Mouse (Mus musculus) megakaryocyte-erythroid progenitor cell, adult 5-6 weeks (primary cell): ENCODE data around the gene Baz2b. TPM values are rescaled to one million over a fixed set of nuclear protein-coding genes. Genes with fewer than 3 reads are reported as not detected.

ENCODE experiments used
- ATAC-seq: replicated peaks from 2 replicates; pipeline ENCODE4 v1.8.0; 2016; ENCODE audit warnings: mild to moderate bottlenecking, inconsistent platforms; ENCODE audit not compliant: severe bottlenecking, poor library complexity, low FRiP score, low TSS enrichment
- total RNA-seq, 2 experiments: library from RNA; stranded (forward) in 1 of 2; stranded (reverse) in 1 of 2; fragments of 200-1000, 215-1000 nt in 1 of 2; fragments of >200 nt in 1 of 2; fragmentation: Nextera tagmentation in 1 of 2; gene quantifications; 2 replicates each; pipeline ENCODE4 v1.2.3; 2014 to 2017

Baz2b gene
- total RNA-seq, 2 experiments from 2014 or later: 68.8 to 82.5 TPM

DNA sequence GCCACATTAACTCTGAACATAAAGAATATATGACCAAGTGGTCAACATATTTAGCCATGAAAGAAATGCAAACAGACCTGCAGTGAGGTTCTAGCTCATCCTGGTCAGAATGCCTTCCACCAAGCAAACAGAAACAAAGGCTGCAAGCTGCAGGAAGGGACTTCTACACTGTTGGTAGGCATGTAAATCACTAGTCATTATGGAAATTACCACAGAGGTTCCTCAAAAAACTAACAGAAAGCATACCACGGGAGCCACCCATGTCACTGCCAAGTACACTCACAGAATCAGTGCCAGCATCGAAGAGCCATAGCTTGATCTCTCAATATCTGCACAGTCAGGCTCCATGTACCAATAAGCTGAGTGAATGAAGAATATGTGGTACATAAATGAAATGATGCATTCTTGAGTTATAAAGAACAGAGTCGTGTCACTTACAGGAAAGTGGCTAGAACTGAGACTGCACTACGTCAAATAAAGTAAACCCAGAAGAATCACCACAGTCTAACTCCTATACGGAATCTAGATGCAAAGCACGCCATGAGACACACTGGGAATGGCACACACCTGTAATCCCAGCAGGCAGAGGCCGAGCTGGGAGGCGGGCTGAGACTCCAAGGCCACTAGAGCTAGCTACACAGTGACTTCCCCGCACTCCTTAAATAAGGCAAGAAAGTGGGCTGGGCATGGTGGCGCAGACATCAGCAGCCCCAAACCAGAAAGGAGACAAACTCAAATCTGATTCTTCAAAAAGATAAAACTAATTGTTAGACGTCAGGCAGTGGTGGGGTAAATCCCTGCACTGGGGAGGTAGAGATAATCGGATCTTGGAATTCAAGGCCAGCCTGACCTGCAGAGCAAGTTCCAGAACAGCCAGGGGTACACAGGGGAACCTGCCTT lies 95.7 kb downstream of the Baz2b start:
- ATAC-seq: 0 out of 2 replicates have a peak, but pooled peaks have one; percentile 19

DNA sequence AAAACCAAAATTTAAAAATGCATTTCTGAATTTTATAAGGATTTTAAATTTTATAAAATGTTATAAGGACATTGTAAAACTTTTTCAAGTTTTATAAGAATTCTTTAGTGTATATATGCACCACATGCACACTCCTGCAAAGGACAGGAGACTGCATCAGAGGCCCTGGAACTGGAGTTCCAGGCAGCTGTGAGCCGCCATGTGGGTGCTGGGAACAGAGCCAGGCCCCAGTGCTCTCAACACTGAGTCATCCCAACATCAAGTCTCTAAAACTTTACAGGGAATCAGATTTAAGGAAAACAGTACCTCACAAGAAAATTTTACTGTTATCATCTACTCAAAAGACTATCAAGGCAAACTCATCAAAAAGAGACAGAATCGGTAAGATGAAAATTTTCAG lies 97.5 kb downstream of the Baz2b start:
- no peak for ATAC-seq

DNA sequence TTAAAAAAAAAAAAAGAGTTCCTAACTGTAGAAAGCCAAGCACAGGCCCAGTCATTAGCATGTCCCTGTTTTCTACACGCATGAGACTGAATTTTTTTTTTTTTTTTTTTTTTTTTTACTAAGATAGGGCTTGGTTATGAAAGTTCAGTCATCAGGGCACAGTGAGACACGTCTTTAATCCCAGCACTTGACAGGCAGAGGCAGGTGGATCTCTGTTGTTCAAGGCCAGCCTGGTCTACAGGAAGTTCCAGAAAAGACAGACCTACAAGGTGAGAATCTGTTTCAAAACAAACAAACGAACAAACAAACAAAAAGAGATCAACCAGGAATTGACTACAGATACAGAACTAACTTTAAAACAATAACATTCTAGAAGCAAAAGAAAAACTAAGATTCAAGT lies 100.6 kb downstream of the Baz2b start:
- ATAC-seq: no peak

DNA sequence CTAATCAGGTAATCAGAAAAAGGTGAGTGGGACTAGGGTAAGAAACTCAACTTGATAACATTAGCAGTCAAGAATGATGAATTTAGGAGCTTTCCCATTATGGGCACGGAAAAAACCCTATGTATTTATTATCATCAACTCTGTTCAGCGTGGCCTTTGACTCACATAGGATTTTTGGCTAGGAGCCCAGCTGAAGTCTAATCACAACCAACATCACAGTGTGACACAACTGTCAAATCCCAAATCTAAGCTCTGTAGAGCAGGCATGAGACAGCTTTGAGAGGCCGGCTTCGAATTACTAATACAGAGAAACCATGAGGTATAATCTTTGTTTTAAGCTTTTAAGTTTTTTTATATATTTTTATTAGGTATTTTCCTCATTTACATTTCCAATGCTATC lies 113.0 kb downstream of the Baz2b start:
- ATAC-seq: peak; percentile 71

DNA sequence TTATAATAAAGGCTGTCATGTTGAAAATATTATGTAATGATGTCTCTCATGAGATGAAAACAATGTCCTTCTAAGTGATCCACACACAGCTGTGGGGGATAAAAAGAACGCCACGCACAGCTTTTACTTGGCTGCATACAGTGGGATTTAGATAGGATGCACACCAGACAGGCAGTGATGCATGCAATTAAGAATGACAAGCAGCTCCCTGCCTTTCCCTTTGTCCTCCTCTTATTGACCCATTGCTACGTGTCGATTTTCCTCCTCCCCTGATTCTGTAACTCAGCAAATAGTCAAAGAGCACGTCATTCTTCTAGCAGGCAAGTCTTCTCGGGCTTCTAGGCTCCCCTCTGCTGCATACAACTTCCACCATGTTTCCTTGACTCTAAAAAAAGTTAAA lies 119.4 kb downstream of the Baz2b start:
- ATAC-seq: no peak

DNA sequence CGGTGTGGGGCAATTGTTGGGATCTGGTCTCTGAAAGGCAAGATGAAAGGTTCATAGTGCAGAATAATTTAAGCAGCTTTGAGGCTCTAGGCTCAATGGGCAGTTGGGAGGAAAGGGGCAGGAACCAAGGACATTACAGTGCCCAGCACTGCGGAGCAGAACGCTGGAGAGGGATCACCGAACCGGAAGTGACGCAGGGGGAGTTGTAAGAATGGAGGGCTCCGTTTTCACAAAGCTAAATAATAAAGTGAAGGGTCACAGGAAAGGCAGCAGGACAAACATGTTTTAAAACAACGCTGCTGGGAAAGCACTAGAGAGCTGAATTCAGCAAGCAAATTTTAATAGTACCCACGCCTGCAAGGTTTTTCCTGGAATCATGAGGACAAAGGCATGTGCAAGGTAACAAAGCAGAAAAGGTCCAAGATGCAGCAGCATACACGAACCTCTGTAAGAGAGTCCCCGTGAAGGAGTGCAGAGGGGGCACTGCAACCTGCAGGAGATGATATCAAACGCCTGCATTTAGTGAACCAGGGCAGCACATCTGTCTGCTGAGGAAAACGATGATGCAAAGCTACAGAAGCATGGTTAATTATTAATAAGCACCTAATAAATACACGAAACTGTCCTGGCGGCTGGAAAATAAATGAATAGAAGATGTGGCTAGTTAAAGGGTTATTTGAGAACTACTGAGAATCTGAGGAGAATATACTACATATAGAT lies 120.0 kb downstream of the Baz2b start:
- no peak for ATAC-seq

DNA sequence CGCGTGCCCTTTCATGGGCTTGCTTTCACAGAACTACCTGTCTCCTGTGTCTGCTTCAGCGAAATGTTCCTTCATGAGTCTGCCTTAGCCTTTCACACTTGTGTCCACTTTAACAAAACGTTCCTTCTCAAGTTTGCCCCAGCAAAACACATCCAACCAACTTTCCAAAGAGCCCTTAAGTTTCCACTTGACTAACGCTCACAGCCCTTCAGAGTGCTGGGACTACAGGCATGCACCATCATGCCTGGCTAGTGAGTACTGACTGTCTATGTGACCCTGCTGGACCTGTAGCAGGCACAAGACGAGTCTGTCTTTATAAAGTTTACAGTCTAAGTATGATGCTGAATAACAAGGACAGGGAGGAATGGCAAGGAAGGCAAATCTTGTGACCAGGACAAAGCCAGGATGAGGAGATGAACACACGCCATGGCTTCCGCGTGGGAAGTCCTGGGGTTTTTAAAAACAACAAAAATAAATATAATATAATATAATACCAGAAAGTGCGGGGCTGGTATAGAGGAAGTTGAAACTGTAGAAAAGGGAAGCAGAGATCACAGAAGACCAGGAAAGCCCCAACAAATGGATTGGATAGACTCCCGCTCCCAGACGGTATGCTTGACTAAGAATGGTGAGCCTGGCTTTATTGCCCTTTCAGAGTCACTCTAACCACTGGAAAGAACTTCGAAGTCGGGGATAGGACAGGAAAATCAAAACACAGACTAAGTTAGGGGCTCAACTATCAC lies 120.7 kb downstream of the Baz2b start:
- no peak for ATAC-seq

DNA sequence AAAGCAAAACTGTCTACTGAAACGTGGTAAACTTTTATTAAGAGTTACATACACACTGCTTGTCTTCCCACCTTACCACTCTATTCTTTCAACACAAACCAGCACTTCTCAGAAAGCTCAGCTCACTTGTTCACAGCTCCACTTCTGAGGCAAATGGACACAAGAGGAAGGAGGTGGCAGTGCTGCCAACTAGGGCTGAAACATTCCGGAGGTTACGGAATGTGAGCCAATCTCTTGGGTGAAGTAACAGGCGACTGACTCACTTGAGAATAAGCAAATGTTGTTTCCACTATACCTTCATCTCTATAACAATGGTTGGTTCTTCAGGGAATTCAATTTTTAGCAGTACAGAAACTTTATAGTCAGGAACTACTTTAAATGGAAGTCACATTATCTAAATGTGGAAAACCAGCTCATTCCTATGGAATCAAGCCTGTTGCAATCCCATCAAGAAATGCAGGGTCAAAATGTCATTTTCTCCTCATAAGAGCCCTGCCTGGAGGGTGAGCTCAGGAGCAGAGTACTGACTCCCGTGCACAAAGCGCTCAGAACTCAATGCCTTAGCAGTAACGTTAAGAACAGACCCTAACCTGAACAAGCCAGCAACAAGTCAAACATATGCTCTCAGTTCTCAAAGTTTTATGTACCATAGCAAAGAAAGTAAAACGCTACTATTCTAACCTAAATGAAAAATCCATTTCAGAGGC lies 123.3 kb downstream of the Baz2b start:
- no peak for ATAC-seq

DNA sequence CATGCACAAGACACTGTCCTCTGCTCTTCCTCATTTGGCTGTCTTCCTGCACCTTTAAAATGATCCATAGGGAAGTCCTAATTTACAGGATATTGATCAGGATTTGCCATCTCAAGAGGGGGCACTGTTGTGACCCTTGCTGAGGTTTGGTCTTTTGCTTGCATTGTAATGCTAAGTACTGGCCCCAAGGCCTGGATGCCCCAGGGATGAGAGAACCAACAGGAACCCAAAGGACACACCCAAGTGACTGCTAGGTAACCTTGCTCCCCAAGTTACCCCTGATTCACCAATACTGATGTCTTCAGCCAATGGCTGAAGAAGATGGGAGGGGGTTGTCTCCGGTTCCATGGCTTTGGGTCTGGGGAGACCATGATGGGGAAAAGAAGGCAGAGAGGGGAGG lies 124.8 kb downstream of the Baz2b start:
- no peak for ATAC-seq

DNA sequence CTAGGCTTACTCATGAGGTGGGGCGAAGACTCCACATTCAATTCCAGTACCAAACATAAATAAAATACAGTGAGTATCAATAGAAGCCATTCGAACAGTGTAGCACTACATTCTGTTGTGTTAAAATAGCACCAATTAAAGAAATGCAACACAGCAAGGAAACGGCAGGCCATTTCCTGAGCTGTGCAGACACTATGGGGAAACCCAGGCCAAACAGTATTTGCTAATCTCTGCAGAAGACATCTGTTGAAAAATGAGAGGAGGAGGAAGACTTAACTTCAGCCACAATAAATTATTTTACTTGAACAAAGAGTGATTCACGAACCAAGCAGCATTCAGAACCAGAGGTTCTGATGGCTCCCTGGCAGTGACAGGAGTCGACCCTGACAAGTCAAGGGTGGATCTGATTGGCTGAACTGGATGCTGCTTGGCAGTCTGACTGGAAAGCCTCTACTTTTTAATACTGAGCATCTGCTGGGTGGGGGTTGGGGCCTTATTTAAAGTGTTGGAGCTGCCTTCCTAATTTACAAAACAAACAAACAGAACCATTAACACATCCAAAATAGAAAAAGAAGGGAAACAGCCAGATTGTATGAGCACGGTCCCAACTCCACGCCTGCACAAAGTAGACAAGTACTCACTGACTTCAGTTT lies 126.5 kb downstream of the Baz2b start:
- ATAC-seq: no peak

DNA sequence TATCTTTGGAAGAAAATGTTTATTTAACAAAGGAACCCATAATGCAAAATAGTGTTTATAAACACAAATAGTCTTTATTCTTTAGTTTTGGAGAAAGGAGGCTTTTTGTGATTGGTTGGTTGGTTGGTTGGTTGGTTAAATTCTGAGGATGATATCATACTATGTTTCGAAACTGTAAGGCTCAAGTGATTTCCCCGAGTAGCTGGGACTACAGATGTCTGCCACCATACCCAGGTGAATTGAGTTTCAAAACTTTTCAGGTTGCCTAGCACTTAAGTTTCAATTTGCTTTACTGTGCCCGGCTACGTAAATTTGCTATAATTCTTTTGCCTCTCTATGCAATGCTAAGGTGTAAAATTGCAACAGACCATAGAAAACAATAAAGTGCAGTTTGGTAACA lies 127.4 kb downstream of the Baz2b start:
- ATAC-seq: no peak

DNA sequence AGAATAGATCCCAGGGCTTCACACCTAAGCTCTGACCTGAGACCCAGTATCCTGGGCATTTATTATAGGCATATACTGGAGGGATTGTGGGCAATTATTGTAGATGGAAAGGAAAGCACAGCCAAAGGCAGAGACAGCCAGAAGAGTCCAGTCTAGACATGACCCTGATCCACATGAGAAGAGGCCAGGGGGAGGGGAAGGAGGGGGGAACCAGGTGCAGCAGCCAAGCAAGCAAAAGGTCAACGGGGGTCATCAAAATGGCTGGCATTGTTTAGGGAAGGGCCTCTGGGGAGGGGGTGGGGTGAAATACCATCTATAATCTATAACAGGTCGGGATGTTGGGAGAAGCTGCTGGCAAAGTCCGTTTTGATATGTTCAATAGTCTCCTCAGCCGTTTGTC lies 128.8 kb downstream of the Baz2b start:
- ATAC-seq: no peak

DNA sequence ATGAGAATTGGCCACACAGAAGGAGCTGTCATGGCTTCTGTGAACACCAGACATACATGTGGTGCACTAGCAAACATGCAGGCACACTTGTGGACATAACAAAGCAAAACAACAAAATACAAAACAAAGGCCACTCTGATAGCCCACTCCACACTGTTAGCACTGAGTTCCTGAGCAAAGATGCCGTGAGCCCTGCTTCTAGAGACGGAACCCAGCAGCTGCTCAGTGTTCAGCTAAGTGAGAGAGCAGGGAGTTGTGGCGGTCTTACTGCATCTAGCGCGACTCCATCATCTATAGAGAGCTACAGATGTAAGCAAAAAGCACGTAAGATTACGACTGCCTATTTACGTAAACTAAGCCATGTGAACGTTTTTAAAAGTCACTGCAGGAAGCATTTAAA lies 132.0 kb downstream of the Baz2b start:
- no peak for ATAC-seq

DNA sequence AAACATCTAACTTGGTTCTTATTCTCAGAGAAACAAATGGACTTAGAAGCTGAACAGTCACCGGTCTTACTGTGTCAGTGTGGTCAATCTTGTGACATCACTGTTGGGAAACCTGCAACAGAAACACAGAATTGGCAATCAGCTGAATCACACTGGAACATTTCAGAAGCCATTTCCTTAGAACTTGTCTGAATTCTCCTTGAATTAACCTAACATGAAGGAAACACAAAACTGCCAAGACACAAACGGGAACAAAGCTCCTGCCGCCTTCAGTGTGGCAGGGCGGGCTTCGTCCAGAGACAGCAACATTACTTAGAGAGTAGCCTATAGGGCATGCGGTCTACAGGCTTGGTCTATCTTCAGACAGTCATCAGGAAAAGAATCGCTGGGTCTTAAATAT lies 132.8 kb downstream of the Baz2b start:
- peak; percentile 55 for ATAC-seq

DNA sequence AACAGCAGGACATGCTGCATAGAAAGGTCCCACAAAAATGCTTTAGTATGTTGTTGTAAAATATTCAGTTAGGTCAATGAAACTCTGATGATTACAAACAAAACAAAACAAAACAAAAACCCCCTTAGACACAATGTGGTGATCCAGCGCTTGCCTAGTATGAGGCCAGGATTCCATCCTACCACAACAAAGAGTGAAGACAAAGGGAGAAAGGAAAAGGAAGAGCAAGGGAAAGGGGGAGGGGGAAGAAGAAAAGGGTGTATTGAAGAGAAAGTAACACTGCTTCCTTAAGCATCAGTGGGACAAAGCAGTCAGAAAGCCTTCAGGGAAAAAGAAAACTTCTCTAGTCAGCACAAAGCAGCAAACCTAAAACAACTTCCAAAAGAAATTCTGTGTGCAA lies 133.6 kb downstream of the Baz2b start:
- ATAC-seq: no peak

DNA sequence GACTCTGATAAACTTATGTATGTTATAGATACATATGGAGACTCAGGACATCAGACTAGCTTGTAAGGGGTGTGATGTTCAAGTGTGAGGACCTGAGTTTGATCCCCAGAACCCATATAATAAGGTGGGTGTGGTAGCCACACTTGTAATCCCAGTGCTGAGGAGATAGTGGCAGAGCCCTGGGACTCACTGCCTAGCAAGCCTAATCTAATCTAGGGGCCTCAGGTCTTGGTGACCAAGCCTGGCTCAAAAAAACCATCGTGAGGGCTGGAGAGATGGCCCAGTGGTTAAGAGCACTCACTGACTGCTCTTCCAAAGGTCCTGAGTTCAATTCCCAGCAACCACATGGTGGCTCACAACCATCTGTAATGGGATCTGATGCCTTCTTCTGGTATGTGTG lies 135.8 kb downstream of the Baz2b start:
- ATAC-seq: peak; percentile 89

DNA sequence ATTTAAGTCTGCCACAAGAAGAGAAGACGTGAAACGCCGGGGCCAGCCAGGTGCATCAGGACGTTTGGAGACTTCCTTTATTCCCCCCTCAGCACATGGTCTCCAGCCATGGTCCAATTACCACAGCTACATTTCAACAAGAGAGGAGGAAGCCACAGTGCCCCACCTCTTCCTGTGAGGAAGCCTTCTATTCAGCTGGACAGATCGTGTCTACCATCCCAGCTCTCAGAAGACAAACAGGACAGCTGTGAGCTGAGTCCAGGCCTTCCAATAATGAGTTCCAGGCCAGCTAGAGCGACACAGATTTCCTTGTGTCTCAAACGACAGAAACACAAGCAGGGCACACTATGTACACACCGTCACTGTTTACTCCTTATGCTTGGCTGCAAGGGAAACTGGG lies 137.8 kb downstream of the Baz2b start:
- peak; percentile 16; the same call in 1 of the 2 replicates for ATAC-seq

DNA sequence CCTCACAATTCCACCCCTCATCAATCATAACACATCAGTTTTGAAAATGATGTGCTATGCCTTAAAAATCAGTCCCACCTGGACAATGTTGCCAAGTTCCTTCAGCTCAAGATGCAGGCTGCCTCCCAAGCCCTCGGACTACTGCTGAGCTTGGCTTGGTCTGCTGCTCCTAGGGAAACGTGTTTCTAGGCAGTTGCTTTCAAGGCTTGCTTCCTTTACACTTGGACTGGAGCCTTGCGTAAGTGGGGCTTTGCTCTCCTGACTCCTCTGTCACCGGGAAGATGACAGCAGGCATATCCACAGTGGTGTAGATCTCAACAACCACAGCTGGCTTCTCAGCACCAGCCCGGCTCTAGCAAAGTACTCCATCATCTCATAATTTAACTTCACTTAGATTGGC lies 138.7 kb downstream of the Baz2b start:
- no peak for ATAC-seq

DNA sequence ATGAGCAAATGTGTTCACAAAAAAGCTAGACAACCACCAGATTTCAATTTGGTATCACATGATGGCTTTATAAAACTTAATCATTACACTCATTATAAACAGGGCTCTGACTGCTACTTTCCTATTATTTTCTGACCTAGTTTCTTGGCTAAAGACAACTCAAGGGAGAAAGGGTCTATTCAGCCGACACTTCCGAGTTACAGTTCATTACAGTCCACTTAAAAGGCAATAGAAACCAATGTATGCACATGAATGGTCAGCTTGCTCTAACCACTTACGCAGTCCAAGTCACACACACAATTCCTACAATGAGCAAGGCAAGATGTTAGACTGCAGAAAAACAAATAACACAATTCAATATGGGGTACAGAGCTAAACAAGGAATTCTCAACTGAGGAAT lies 141.2 kb downstream of the Baz2b start:
- no peak for ATAC-seq
